ENCODE assay signal across 9 mouse cellular contexts in the genomic region with DNA sequence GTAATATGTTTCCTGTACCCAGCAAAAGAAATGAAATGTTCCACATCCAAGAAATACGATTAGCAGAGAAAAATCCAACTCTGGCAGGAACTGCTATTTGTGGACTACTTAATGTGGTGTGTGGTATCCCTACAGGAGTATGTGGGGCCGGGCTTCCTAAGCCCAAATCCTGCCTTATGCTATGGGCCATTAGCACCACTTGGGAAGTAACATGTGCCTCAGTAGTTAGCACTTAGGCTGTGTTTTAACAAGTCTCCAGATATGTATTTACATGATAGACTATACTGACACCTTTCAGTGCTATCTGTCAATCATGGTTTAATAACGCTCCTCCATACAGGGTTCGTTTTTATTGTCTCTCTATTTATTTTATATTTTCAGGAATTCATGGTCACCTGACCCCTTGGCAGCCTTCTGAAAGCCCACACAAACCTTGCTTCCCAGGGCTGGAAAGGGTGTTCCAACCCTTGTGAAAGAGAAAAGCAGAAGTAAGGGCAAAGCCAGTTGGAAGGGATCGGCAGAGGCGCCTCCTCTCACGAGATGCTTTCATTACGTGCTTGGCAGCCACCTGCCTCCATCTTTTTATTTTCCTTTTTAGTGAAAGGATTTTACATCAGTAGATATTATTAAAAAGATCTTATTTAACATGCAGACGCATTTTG.
DNase-seq lines count a peak whose midpoint lies in the region; ATAC-seq lines count a peak whose summit lies in the region.
"Had no signal": no experiment of that assay in that cellular context is flagged by ENCODE, and none has a peak within 500 bp of the region (broad histone marks: within the 10 kb centered on the region; RNA-seq: fewer than 3 reads in every experiment).

No protein-coding gene starts in this region.

- H3K9me3 ChIP-seq in forebrain, embryonic 16.5 days (ENCODE audit: control insufficient read depth, low read length) = no peaks in the 10 kb centered on the region
- H3K9me3 ChIP-seq in midbrain, embryonic 16.5 days (replicated peaks; ENCODE audit: control insufficient read depth, low read length, poor library complexity, severe bottlenecking) = no peaks in the 10 kb centered on the region

- 0 out of 2 replicates have a peak overlapping the region, but pooled peaks have one; percentile 6 for H3K4me3 ChIP-seq in forebrain, embryonic 16.5 days (replicated peaks; ENCODE audit: low read length)
- H3K4me3 ChIP-seq in midbrain, embryonic 16.5 days (ENCODE audit: low read depth, low read length) = no peak overlapping the region

- peaks cover 57% of the 10 kb centered on the region for H3K4me1 ChIP-seq in forebrain, embryonic 16.5 days (replicated peaks; ENCODE audit: control insufficient read depth, insufficient read depth, low read length)
- H3K4me1 ChIP-seq in midbrain, embryonic 16.5 days (ENCODE audit: control insufficient read depth, insufficient read depth, low read length) = no peaks in the 10 kb centered on the region; the same call in 1 of the 2 replicates

- ATAC-seq in frontal cortex, adult (ENCODE audit: low TSS enrichment) = peak; percentile 39
- peak; percentile 69 for ATAC-seq in forebrain, embryonic 16.5 days
- peak; percentile 66; the same call in 1 of the 2 replicates for ATAC-seq in midbrain, embryonic 16.5 days

- H3K9ac ChIP-seq in forebrain, embryonic 16.5 days (replicated peaks; ENCODE audit: low read depth, low read length) = 0 out of 2 replicates have a peak overlapping the region, but pooled peaks have one; percentile 43
- no peak overlapping the region for H3K9ac ChIP-seq in midbrain, embryonic 16.5 days (ENCODE audit: low read depth, low read length)

- WGBS in forebrain, embryonic 16.5 days = 34% methylated on average over 9 of the region's 9 CpGs
- WGBS in midbrain, embryonic 16.5 days = 72% methylated on average over 9 of the region's 9 CpGs

- DNase-seq in frontal cortex, adult 2 months (ENCODE audit: extremely low spot score in 1 of 2, low spot score in 1 of 2) = no peak
- peak; percentile 22 to 33 for DNase-seq in lung, adult 18-20 months
- DNase-seq in lung, postnatal 10 days = no peak
- no peak for DNase-seq in kidney, adult 8-10 months
- no peak for DNase-seq in gastrocnemius, postnatal 25 days
- DNase-seq: B cell, adult 2 months had no signal

- H3K36me3 ChIP-seq in forebrain, embryonic 16.5 days (ENCODE audit: control insufficient read depth, insufficient read depth) = no peaks in the 10 kb centered on the region
- H3K36me3 ChIP-seq in midbrain, embryonic 16.5 days (ENCODE audit: control insufficient read depth, insufficient read depth, low read length) = no peaks in the 10 kb centered on the region

- H3K27me3 ChIP-seq in forebrain, embryonic 16.5 days (replicated peaks; ENCODE audit: control insufficient read depth, insufficient read depth, low read length) = no peaks in the 10 kb centered on the region
- H3K27me3 ChIP-seq in midbrain, embryonic 16.5 days (ENCODE audit: control insufficient read depth, insufficient read depth, low read depth, low read length) = no peaks in the 10 kb centered on the region

- peak overlapping the region; percentile 84 for H3K27ac ChIP-seq in forebrain, embryonic 16.5 days (ENCODE audit: low read length)
- peak overlapping the region; percentile 69 for H3K27ac ChIP-seq in midbrain, embryonic 16.5 days (ENCODE audit: low read length)

- peak overlapping the region; percentile 39 for H3K4me2 ChIP-seq in forebrain, embryonic 16.5 days (ENCODE audit: low read length)
- peak overlapping the region; percentile 30; the same call in 1 of the 2 replicates for H3K4me2 ChIP-seq in midbrain, embryonic 16.5 days (ENCODE audit: low read length)

Comparison
In these comparisons a context has a peak if more than half of its experiments do, and no peak if none do; other contexts are left out.
1. DNase-seq: peak in lung, adult 18-20 months (2 of 2); none in frontal cortex, adult 2 months (0 of 2), lung, postnatal 10 days (single experiment), kidney, adult 8-10 months (0 of 2) and gastrocnemius, postnatal 25 days (single experiment).
2. Peak in every context shown above with its lines, with median percentiles within 50 percentile points of each other: ATAC-seq.